Mouse (Mus musculus) left cerebral cortex, postnatal 4 days (tissue): ENCODE measurements around the gene P4ha1. TPM values are rescaled to one million over a fixed set of nuclear protein-coding genes. Genes with fewer than 3 reads are reported as not detected.

Source experiments
- total RNA-seq, 2 experiments: library from RNA; stranded (reverse); gene quantifications; 2 replicates each; pipeline ENCODE4 v1.2.3; 2021

Gene P4ha1
- total RNA-seq, 2 experiments from 2014 or later, result 21.1 to 21.8 TPM

Other genes with a start within 250 kb of the P4ha1 start
- gene Sept10, start 101.4 kb upstream of the P4ha1 start, total RNA-seq, result 10 to 100 TPM; 16.7 to 18.4 TPM
- 10 to 100 TPM; 15.0 to 17.7 TPM for gene Sowahc, start 101.3 kb upstream of the P4ha1 start, total RNA-seq
- gene Gm10273, start 72.3 kb downstream of the P4ha1 start, total RNA-seq, result 10 to 100 TPM; 45.0 to 48.3 TPM
- not detected for gene Pla2g12b, start 80.4 kb downstream of the P4ha1 start, total RNA-seq
- under 1 TPM in 1 of 2 experiments, not detected in 1; 0.32 TPM for gene Oit3, start 118.5 kb downstream of the P4ha1 start, total RNA-seq